Mouse (Mus musculus): Measurements from ENCODE around the gene Zfp423. TPM values are rescaled to one million over a fixed set of nuclear protein-coding genes. Genes with fewer than 3 reads are reported as not detected.

Zfp423 gene
- polyA plus RNA-seq, 1 experiment from 2014 or later = 7.0 TPM

DNA sequence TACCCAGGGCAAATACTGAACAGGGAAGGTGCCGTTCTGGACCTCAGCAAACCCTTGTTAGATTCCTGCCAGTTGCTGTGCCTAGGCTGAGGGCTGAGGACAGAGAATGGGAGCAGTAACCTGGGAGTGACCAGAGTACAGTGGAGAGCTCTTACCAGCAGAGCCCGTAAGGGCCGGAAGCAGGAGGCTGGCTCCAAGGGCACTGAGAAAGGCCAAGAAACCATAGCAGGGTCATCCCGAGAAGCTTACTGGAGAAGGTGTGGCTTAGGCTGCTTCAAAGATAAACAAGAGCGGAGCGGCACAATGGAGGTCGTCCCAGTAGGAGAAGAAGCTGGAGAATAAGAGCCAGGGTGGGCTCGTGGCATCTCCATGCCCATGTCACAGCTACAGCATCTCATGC lies 65.1 kb downstream of the Zfp423 start:
- ATAC-seq (ENCODE audit: insufficient read depth, low FRiP score) = no peak
- Histone ChIP-seq H3K4me1 (ENCODE audit: control insufficient read depth, insufficient read depth, low read length) (peaks cover 29% of the 10 kb centered on the region), H3K27ac (ENCODE audit: low read length) (no peak overlapping the region), H3K9ac (ENCODE audit: low read length) (no peak overlapping the region), H3K4me3 (replicated peaks; ENCODE audit: low read length) (no peak overlapping the region), H3K9me3 (replicated peaks; ENCODE audit: control insufficient read depth, low read length) (no peaks in the 10 kb centered on the region), H3K4me2 (ENCODE audit: low read depth, low read length) (no peak overlapping the region), H3K36me3 (ENCODE audit: control insufficient read depth, insufficient read depth, low read length) (no peaks in the 10 kb centered on the region), H3K27me3 (ENCODE audit: control insufficient read depth, insufficient read depth, low read length) (no peaks in the 10 kb centered on the region)
- 46% methylated on average over 8 of the region's 8 CpGs for WGBS

DNA sequence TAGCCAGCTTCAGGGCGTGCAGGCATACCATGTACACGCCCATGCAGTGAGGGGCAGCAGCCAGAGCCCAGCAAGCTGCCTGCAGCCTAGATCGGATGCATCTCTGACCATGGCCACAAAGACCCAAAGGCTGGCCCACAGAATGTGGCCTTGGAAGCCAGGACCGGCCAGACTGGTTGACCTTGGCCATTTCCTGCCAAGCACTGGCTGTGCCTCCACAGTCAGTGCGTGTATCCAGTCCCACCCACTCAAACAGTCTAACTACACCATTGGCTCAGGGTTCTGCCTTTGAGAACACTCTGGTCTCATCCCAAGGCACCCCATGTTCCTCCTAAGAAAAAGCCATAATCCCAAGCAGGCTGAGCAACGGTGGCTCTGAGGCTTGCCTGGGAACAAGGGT lies 65.8 kb downstream of the Zfp423 start:
- no peak overlapping the region for H3K27ac ChIP-seq (ENCODE audit: low read length)
- H3K36me3 ChIP-seq (ENCODE audit: control insufficient read depth, insufficient read depth, low read length) = no peaks in the 10 kb centered on the region
- ATAC-seq (ENCODE audit: insufficient read depth, low FRiP score) = no peak
- H3K4me3 ChIP-seq (replicated peaks; ENCODE audit: low read length) = no peak overlapping the region
- H3K27me3 ChIP-seq (ENCODE audit: control insufficient read depth, insufficient read depth, low read length) = no peaks in the 10 kb centered on the region
- H3K4me1 ChIP-seq (ENCODE audit: control insufficient read depth, insufficient read depth, low read length) = peaks cover 29% of the 10 kb centered on the region
- H3K4me2 ChIP-seq (ENCODE audit: low read depth, low read length) = no peak overlapping the region
- no peaks in the 10 kb centered on the region for H3K9me3 ChIP-seq (replicated peaks; ENCODE audit: control insufficient read depth, low read length)
- H3K9ac ChIP-seq (ENCODE audit: low read length) = no peak overlapping the region
- whole genome bisulfite sequencing = 54% methylated on average over 6 of the region's 6 CpGs

DNA sequence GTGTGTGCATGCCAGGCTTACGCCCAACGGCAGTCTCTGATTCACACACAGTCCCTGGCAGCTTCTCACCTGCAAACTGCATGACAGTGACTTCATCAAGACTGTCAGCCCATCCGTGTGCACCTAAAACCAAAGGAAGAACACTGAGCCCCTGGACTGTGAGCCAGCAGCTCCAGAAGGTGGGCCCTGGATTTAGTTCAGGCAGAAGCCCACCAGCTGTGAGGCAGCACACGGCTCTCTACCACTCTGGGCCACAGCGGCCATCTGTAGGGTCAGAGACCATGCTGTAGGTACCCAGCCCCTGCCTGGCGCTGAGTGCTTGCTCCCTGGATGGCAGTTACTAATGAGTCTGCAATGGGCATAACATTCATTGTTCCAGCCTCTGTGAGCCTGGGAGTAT lies 66.5 kb downstream of the Zfp423 start:
- no peaks in the 10 kb centered on the region for H3K36me3 ChIP-seq (ENCODE audit: control insufficient read depth, insufficient read depth, low read length)
- no peak for ATAC-seq (ENCODE audit: insufficient read depth, low FRiP score)
- no peak overlapping the region for H3K27ac ChIP-seq (ENCODE audit: low read length)
- H3K4me2 ChIP-seq (ENCODE audit: low read depth, low read length) = no peak overlapping the region
- no peaks in the 10 kb centered on the region for H3K9me3 ChIP-seq (replicated peaks; ENCODE audit: control insufficient read depth, low read length)
- peaks cover 29% of the 10 kb centered on the region for H3K4me1 ChIP-seq (ENCODE audit: control insufficient read depth, insufficient read depth, low read length)
- no peak overlapping the region for H3K4me3 ChIP-seq (replicated peaks; ENCODE audit: low read length)
- no peaks in the 10 kb centered on the region for H3K27me3 ChIP-seq (ENCODE audit: control insufficient read depth, insufficient read depth, low read length)
- 79% methylated on average over 6 of the region's 6 CpGs for WGBS
- no peak overlapping the region for H3K9ac ChIP-seq (ENCODE audit: low read length)

DNA sequence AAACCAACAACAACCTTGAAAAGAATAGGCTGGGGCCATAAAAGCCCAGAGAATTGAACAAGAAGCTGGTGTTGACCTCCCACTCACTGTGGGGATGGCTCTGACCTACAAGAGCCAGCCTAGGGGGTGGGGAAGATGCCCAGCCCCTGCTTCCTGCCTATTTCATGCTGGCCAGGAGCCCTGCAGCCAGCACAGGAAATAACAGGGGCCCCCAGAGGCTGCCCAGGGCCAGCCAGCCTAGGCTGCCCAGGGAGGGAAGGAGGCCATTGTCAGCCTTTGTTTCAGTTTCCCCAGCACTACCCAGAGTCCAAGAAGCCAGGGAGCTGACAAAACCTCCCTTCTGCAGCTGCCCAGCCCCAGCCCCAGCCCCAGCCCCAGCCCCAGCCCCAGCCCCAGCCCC lies 67.5 kb downstream of the Zfp423 start:
- Histone ChIP-seq H3K4me2 (ENCODE audit: low read depth, low read length) (no peak overlapping the region), H3K9me3 (replicated peaks; ENCODE audit: control insufficient read depth, low read length) (no peaks in the 10 kb centered on the region), H3K36me3 (ENCODE audit: control insufficient read depth, insufficient read depth, low read length) (no peaks in the 10 kb centered on the region), H3K4me3 (replicated peaks; ENCODE audit: low read length) (no peak overlapping the region), H3K27me3 (ENCODE audit: control insufficient read depth, insufficient read depth, low read length) (no peaks in the 10 kb centered on the region), H3K9ac (ENCODE audit: low read length) (no peak overlapping the region; the same call in 1 of the 2 replicates), H3K4me1 (ENCODE audit: control insufficient read depth, insufficient read depth, low read length) (peaks cover 29% of the 10 kb centered on the region), H3K27ac (ENCODE audit: low read length) (no peak overlapping the region; the same call in 1 of the 2 replicates)
- ATAC-seq (ENCODE audit: insufficient read depth, low FRiP score) = peak; percentile 37; the same call in 1 of the 2 replicates

DNA sequence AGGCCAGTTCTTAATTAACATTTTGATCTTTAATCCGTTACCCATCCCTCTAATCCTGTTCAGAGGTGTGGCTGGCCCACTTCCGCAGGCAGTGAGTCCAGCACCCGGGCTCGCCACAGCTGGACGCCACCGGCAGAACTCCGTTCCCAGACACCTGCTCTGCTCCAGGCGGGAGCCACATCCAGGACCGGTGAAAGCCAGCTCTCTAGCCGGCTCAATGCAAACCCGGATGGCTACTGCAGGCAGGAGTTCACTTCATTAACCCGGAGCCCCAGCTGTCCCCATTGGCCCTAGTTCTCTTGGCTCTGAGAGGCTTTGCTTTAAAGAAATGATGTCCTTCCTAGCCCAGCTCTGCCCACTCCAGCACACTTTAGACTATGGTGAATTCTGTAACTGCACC lies 71.4 kb downstream of the Zfp423 start:
- no peak overlapping the region for H3K4me3 ChIP-seq (replicated peaks; ENCODE audit: low read length)
- WGBS = 67% methylated on average over 12 of the region's 12 CpGs
- no peak overlapping the region for H3K27ac ChIP-seq (ENCODE audit: low read length)
- no peaks in the 10 kb centered on the region for H3K27me3 ChIP-seq (ENCODE audit: control insufficient read depth, insufficient read depth, low read length)
- H3K4me1 ChIP-seq (ENCODE audit: control insufficient read depth, insufficient read depth, low read length) = peaks cover 7% of the 10 kb centered on the region
- ATAC-seq (ENCODE audit: insufficient read depth, low FRiP score) = no peak
- no peaks in the 10 kb centered on the region for H3K36me3 ChIP-seq (ENCODE audit: control insufficient read depth, insufficient read depth, low read length)
- H3K9ac ChIP-seq (ENCODE audit: low read length) = no peak overlapping the region
- no peaks in the 10 kb centered on the region for H3K9me3 ChIP-seq (replicated peaks; ENCODE audit: control insufficient read depth, low read length)
- H3K4me2 ChIP-seq (ENCODE audit: low read depth, low read length) = no peak overlapping the region

DNA sequence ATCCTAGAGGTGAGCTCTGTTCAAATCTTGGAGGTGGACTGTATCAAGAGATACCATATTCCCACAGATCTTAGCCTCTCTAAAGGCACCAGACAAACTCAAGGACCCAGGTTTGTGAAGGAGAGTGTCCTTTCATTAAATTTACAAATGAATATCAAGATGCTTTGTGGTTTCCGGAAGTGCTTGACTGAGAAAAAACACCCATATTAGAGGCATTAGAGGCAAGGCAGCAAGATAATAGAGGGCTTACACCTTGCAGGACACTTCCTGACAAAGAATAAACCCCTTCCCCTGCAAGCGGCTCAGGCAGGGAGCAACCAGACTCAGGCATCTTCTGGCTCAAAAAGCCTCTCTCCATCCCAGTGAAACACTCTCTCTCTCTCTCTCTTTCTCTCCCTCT lies 78.3 kb downstream of the Zfp423 start:
- no peaks in the 10 kb centered on the region for H3K27me3 ChIP-seq (ENCODE audit: control insufficient read depth, insufficient read depth, low read length)
- H3K9me3 ChIP-seq (replicated peaks; ENCODE audit: control insufficient read depth, low read length) = no peaks in the 10 kb centered on the region
- ATAC-seq (ENCODE audit: insufficient read depth, low FRiP score) = no peak
- no peaks in the 10 kb centered on the region for H3K36me3 ChIP-seq (ENCODE audit: control insufficient read depth, insufficient read depth, low read length)
- H3K4me3 ChIP-seq (replicated peaks; ENCODE audit: low read length) = no peak overlapping the region
- H3K27ac ChIP-seq (ENCODE audit: low read length) = no peak overlapping the region
- no peak overlapping the region for H3K9ac ChIP-seq (ENCODE audit: low read length)
- H3K4me1 ChIP-seq (ENCODE audit: control insufficient read depth, insufficient read depth, low read length) = 0 out of 2 replicates have a peak, but pooled peaks cover under 1% of the 10 kb centered on the region
- H3K4me2 ChIP-seq (ENCODE audit: low read depth, low read length) = no peak overlapping the region
- WGBS = 75% methylated on average over 2 of the region's 2 CpGs

DNA sequence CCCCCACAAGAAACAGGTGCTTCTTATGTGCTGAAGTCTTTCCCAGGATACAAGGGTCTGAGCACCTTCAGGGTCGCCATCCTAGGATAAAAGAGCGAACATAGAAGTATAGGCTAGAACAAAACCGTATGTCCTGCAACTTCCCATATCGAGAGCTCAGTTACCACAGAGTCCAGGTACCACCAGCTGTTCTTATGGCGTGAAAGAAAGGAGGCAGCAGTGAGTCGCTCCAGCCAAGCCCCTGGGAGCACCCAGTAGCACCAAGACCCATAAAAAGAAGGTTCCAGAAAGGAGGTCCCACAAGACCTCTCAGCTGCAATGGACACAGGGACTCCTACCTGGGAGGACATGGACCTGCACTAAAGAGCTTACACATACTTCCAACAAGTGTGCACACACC lies 83.5 kb downstream of the Zfp423 start:
- Histone ChIP-seq H3K4me2 (ENCODE audit: low read depth, low read length) (no peak overlapping the region), H3K36me3 (ENCODE audit: control insufficient read depth, insufficient read depth, low read length) (no peaks in the 10 kb centered on the region), H3K9me3 (replicated peaks; ENCODE audit: control insufficient read depth, low read length) (no peaks in the 10 kb centered on the region), H3K9ac (ENCODE audit: low read length) (no peak overlapping the region), H3K4me3 (replicated peaks; ENCODE audit: low read length) (no peak overlapping the region), H3K27ac (ENCODE audit: low read length) (no peak overlapping the region), H3K27me3 (ENCODE audit: control insufficient read depth, insufficient read depth, low read length) (no peaks in the 10 kb centered on the region), H3K4me1 (ENCODE audit: control insufficient read depth, insufficient read depth, low read length) (peaks cover 11% of the 10 kb centered on the region; the same call in 1 of the 2 replicates)
- ATAC-seq (ENCODE audit: insufficient read depth, low FRiP score) = no peak
- 63% methylated on average over 6 of the region's 6 CpGs for WGBS

DNA sequence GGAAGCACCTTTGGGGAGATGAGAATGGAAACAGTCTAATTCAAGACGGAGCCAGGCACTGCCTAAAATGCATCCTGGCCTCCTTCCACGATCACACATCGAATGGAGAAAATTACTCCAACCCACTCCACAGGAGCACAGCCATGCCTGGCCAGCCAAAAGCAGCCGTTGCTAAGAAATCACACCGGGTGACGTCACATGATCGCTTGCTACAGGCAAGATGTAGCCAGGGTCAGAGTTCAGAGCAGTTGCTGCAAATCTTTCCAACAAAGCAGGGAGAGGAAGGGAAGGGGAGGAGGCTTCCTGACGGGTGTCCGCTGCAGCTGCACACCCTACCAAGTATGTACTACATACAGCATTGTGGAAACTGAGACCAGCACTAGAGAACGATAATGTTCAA lies 83.9 kb downstream of the Zfp423 start:
- H3K4me3 ChIP-seq (replicated peaks; ENCODE audit: low read length) = no peak overlapping the region
- peaks cover 11% of the 10 kb centered on the region; the same call in 1 of the 2 replicates for H3K4me1 ChIP-seq (ENCODE audit: control insufficient read depth, insufficient read depth, low read length)
- WGBS = 30% methylated on average over 10 of the region's 10 CpGs
- H3K4me2 ChIP-seq (ENCODE audit: low read depth, low read length) = 0 out of 2 replicates have a peak overlapping the region, but pooled peaks have one; percentile 9
- no peaks in the 10 kb centered on the region for H3K36me3 ChIP-seq (ENCODE audit: control insufficient read depth, insufficient read depth, low read length)
- peak; percentile 58; the same call in 1 of the 2 replicates for ATAC-seq (ENCODE audit: insufficient read depth, low FRiP score)
- no peaks in the 10 kb centered on the region for H3K27me3 ChIP-seq (ENCODE audit: control insufficient read depth, insufficient read depth, low read length)
- H3K27ac ChIP-seq (ENCODE audit: low read length) = no peak overlapping the region
- H3K9me3 ChIP-seq (replicated peaks; ENCODE audit: control insufficient read depth, low read length) = no peaks in the 10 kb centered on the region
- 0 out of 2 replicates have a peak overlapping the region, but pooled peaks have one; percentile 24 for H3K9ac ChIP-seq (ENCODE audit: low read length)

DNA sequence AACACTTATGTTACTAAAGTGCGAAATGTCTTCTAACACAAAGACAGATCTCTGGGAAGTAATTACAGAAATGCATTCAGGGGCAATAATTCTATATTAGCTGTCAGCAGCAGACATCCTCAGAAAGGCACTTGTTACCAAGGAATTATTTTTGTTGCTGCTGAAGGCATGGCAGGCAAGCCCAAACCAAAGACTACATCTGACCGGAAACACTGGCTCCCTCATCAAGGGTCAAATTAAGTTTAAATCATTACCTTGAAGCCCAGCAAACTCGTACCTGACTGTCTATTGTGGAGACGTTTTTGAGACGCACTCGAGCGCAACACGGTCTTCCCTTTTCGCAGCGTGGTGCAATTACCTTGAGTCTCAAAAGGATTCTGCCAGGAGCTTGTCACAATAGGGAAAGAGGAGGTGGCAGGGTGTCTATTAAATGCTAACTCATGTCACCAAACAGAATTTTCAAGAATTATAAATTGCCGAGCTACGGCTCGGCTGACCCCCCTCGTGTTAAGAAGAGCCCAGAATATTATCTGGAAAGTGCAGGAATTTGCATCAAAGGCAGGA lies 86.3 kb downstream of the Zfp423 start:
- H3K9me3 ChIP-seq (replicated peaks; ENCODE audit: control insufficient read depth, low read length) = no peaks in the 10 kb centered on the region
- H3K27ac ChIP-seq (ENCODE audit: low read length) = no peak overlapping the region
- 54% methylated on average over 14 of the region's 14 CpGs for WGBS
- peaks cover 11% of the 10 kb centered on the region; the same call in 1 of the 2 replicates for H3K4me1 ChIP-seq (ENCODE audit: control insufficient read depth, insufficient read depth, low read length)
- ATAC-seq (ENCODE audit: insufficient read depth, low FRiP score) = no peak
- no peaks in the 10 kb centered on the region for H3K27me3 ChIP-seq (ENCODE audit: control insufficient read depth, insufficient read depth, low read length)
- no peak overlapping the region for H3K4me2 ChIP-seq (ENCODE audit: low read depth, low read length)
- H3K9ac ChIP-seq (ENCODE audit: low read length) = no peak overlapping the region
- no peak overlapping the region for H3K4me3 ChIP-seq (replicated peaks; ENCODE audit: low read length)
- no peaks in the 10 kb centered on the region for H3K36me3 ChIP-seq (ENCODE audit: control insufficient read depth, insufficient read depth, low read length)
